Mouse (Mus musculus) midbrain, postnatal 0 days (tissue): ENCODE data around the gene Lrrc8c. TPM values are rescaled to one million over a fixed set of nuclear protein-coding genes. Genes with fewer than 3 reads are reported as not detected.

Source experiments
- ATAC-seq: fragments of 200-750 bp; cut with Nextera tagmentation; 2 replicates; pipeline ENCODE4 v1.8.0; 2017; ENCODE audit warnings: moderate number of reproducible peaks, mild to moderate bottlenecking, moderate TSS enrichment, moderate library complexity; ENCODE audit not compliant: low FRiP score
- DNase-seq: peaks from one replicate; pipeline ENCODE4 v3.0.0-alpha.2; 2015; ENCODE audit warnings: low spot score
- H3K27ac ChIP-seq: fragments of 300-500 bp; sonication (generic); 2 replicates; pipeline ENCODE4 v1.5.1; 2014; ENCODE audit warnings: low read depth, mild to moderate bottlenecking, low read length, mixed read lengths
- H3K27me3 ChIP-seq: fragments of 300-500 bp; sonication (generic); 2 replicates; pipeline ENCODE4 v1.6.1; 2014; ENCODE audit warnings: low read length, control low read depth, mixed read lengths; ENCODE audit not compliant: insufficient read depth
- H3K36me3 ChIP-seq: fragments of 300-500 bp; sonication (generic); 2 replicates; pipeline ENCODE4 v1.6.1; 2014; ENCODE audit warnings: low read length, control low read depth, mixed read lengths; ENCODE audit not compliant: insufficient read depth
- H3K4me1 ChIP-seq: fragments of 300-500 bp; sonication (generic); 2 replicates; pipeline ENCODE4 v1.6.1; 2014; ENCODE audit warnings: mild to moderate bottlenecking, control low read depth, antibody characterized with exemption, low read length, mixed read lengths; ENCODE audit not compliant: insufficient read depth
- H3K4me2 ChIP-seq: fragments of 300-500 bp; sonication (generic); 2 replicates; pipeline ENCODE4 v1.6.1; 2014; ENCODE audit warnings: low read depth, mild to moderate bottlenecking, low read length, mixed read lengths; ENCODE audit not compliant: poor library complexity, severe bottlenecking
- H3K4me3 ChIP-seq: fragments of 300-500 bp; sonication (generic); 2 replicates; pipeline ENCODE4 v1.5.1; 2014; ENCODE audit warnings: low read depth, mild to moderate bottlenecking, low read length, moderate library complexity
- H3K9ac ChIP-seq: fragments of 300-500 bp; sonication (generic); replicated peaks from 2 replicates; pipeline ENCODE4 v1.6.1; 2014; ENCODE audit warnings: mild to moderate bottlenecking, low read length, moderate library complexity, mixed read lengths; ENCODE audit not compliant: poor library complexity, severe bottlenecking
- H3K9me3 ChIP-seq: fragments of 300-500 bp; sonication (generic); 2 replicates; pipeline ENCODE4 v1.6.1; 2016; ENCODE audit warnings: low read length, control low read depth
- CTCF ChIP-seq: IDR thresholded peaks from 2 replicates; pipeline ENCODE4 v1.5.1; 2016; ENCODE audit warnings: antibody characterized with exemption, mild to moderate bottlenecking
- WGBS: fragments of 180-500 bp; shearing (Covaris S2); extraction: QIAGEN DNeasy Blood & Tissue Kit; methylation state at CpG from one replicate; pipeline ENCODE4 v1.1.7; 2014; 5-methylcytosine and 5-hydroxymethylcytosine counted together
- polyA plus RNA-seq: library from polyadenylated mRNA; unstranded; fragments of >200 nt; fragmentation: Nextera tagmentation; extraction: Ambion mirVana; gene quantifications from 2 replicates; pipeline ENCODE4 v1.2.1, GENCODE M21; 2015
- total RNA-seq: library from RNA; depleted of rRNA; stranded (reverse); fragments of >200 nt; gene quantifications from 2 replicates; pipeline ENCODE4 v1.2.3, GENCODE M21; 2014

Gene Lrrc8c
- total and polyA plus RNA-seq, 2 experiments from 2014 or later: 11.6 to 14.7 TPM

DNA sequence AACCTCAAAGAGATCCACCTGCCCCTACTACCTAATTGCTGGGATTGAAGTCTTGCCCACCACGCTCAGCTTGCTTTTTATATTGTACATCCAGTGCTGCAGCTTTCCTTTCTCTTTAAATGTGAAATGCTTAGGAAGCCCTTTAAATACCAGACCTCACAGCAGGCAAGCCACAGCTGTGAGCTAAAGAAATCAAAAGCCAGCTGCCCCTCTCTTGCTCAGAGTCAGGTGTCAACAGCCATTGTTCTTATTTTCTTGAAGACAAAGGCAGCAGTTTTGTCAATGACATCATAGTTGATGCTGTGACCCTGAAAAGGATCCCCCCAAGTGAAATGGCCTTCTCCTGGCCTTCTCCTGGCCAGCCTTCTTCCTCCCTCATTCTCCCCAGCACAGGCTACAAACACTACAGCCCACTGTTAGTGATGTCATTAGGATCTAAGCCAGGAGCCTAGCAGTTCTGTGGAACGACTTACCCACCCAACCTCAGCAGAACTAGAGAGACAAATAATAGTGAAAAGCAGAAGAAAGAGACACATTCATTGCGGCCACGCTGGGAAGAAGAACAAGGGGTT is 20.7 kb upstream of the Lrrc8c start:
- Histone ChIP-seq H3K27ac (0 out of 2 replicates have a peak overlapping the region, but pooled peaks have one; percentile 6), H3K4me2 (no peak overlapping the region), H3K4me1 (peaks cover 15% of the 10 kb centered on the region; the same call in 1 of the 2 replicates), H3K36me3 (no peaks in the 10 kb centered on the region), H3K27me3 (no peaks in the 10 kb centered on the region), H3K9me3 (no peaks in the 10 kb centered on the region), H3K4me3 (no peak overlapping the region), H3K9ac (no peak overlapping the region)
- TF ChIP-seq CTCF: no peak
- ATAC-seq: no peak
- WGBS: 40% methylated on average over 4 of the region's 4 CpGs
- DNase-seq: peak; percentile 17

DNA sequence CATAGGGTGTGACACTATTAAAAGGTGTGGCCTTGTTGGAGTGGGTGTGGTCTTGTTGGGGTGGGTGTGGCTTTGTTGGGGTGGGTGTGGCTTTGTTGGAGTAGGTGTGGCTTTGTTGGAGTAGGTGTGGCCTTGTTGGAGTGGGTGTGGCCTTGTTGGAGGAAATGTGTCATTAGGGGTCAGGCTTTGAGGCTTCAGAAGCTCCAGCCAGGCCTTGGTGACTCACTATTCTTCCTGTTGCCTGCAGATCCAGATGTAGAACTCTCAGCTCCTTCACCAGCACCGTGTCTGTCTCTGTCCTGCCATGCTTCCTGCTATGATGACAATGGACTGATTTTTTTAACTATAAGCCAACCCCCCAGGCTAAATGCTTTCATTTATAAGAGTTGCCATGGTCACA is 19.8 kb upstream of the Lrrc8c start:
- no peaks in the 10 kb centered on the region for H3K27me3 ChIP-seq
- no peaks in the 10 kb centered on the region for H3K9me3 ChIP-seq
- H3K9ac ChIP-seq: no peak overlapping the region
- DNase-seq: no peak
- no peak overlapping the region for H3K4me3 ChIP-seq
- no peak overlapping the region for H3K4me2 ChIP-seq
- no peak for TF ChIP-seq CTCF
- H3K36me3 ChIP-seq: no peaks in the 10 kb centered on the region
- peaks cover 8% of the 10 kb centered on the region; the same call in 1 of the 2 replicates for H3K4me1 ChIP-seq
- H3K27ac ChIP-seq: no peak overlapping the region
- WGBS: 9% methylated on average over 1 of the region's 1 CpGs
- ATAC-seq: no peak

DNA sequence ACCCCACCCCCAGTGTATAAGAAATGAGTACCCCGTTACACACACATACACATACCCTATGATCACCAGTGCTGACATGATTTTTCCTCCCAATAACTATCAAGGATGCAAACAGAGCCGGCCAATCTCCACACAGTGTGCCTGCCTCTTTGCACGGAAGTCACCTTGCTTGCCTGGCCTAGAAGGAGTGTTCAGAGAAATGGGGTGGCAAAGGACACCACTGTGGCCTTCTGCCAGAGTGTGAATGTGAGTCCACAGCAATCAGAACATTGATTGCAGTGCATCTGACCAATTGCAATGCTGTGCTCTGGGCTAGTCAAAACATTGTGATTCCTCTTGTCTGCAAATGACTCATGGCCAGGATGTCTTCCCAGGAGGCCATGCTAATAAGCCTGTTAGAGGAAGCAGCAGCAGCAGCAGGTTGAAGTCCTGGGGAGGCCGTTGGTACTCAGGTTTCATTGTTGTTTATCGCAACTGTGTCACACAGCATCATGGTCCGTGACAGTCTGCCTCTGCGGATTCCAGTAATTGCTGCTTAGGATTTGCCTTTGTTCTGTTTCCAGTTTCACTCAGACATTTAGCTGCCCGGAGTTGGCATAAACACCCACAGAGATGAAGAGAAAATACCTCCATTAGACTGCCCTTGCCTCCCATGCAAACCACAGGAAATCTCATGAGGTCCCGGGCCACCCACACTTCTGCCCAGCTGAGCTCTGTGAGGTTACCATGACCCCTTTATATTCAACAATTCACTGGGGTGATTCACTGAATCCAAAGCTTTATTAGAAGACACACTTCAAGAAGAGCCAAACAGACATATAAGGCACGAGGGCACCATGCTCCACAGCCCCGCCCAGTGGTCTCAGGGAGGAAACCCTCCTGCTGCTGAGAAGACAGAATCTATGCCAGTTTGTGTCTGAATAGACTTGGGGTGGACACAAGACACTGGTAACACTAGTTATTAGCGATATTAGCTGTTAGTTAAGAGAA is 18.8 kb upstream of the Lrrc8c start:
- Histone ChIP-seq H3K9me3 (no peaks in the 10 kb centered on the region), H3K27me3 (no peaks in the 10 kb centered on the region), H3K4me2 (no peak overlapping the region), H3K4me1 (peaks cover 5% of the 10 kb centered on the region; the same call in 1 of the 2 replicates), H3K36me3 (no peaks in the 10 kb centered on the region), H3K4me3 (no peak overlapping the region), H3K9ac (no peak overlapping the region), H3K27ac (no peak overlapping the region)
- DNase-seq (peak; percentile 44), ATAC-seq (peak; percentile 36; the same call in 1 of the 2 replicates)
- peak; percentile 47 for TF ChIP-seq CTCF
- 39% methylated on average over 12 of the region's 12 CpGs for WGBS

DNA sequence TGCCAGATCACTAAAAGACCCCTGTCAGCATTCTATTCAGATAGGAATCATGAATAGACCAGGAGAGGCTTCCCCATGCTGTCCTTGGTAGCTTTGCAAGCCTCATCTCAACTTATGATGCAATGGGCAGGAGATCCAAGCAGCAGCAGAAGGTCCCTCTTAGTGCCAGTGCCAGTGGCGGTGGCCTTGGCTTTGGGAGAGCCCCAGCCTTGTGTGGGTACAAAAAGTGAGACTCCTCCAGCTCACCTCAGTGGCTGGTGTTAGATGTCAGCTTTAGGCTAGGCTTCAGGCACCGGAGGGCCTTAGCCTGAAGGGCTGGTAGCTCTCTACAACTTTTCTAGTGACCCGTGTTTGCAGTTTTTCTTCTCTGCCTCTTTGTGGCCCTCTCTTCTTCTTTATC is 18.1 kb upstream of the Lrrc8c start:
- TF ChIP-seq CTCF: no peak
- Histone ChIP-seq H3K9me3 (no peaks in the 10 kb centered on the region), H3K4me2 (no peak overlapping the region), H3K27me3 (no peaks in the 10 kb centered on the region), H3K27ac (no peak overlapping the region), H3K36me3 (no peaks in the 10 kb centered on the region), H3K4me1 (no peaks in the 10 kb centered on the region), H3K4me3 (no peak overlapping the region), H3K9ac (no peak overlapping the region)
- ATAC-seq: no peak
- DNase-seq: no peak
- 84% methylated on average over 3 of the region's 3 CpGs for WGBS

DNA sequence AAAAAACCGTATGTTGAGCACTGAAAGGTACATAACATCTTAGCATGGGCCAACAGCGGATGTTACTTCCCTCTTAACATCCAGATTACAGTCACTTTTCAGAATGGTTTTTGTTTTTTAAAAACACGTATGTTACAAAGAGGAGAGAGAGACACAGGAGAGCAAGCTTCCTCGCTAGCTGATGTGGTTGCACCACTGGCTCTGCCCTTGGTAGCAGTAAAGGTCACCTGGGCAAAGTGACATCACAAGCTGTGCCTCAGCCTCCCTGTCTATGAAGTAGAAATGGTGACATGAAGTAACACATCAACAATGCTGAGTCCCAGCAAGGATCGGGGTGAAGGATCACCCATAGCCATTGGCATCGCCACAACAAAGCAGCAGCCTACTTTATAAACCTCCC is 10.4 kb upstream of the Lrrc8c start:
- H3K27ac ChIP-seq: no peak overlapping the region
- no peak overlapping the region for H3K4me2 ChIP-seq
- H3K9me3 ChIP-seq: no peaks in the 10 kb centered on the region
- 93% methylated on average over 6 of the region's 6 CpGs for WGBS
- H3K4me3 ChIP-seq: no peak overlapping the region
- H3K36me3 ChIP-seq: no peaks in the 10 kb centered on the region
- H3K9ac ChIP-seq: no peak overlapping the region
- no peaks in the 10 kb centered on the region for H3K4me1 ChIP-seq
- H3K27me3 ChIP-seq: no peaks in the 10 kb centered on the region
- no peak for TF ChIP-seq CTCF
- DNase-seq: no peak
- ATAC-seq: no peak

DNA sequence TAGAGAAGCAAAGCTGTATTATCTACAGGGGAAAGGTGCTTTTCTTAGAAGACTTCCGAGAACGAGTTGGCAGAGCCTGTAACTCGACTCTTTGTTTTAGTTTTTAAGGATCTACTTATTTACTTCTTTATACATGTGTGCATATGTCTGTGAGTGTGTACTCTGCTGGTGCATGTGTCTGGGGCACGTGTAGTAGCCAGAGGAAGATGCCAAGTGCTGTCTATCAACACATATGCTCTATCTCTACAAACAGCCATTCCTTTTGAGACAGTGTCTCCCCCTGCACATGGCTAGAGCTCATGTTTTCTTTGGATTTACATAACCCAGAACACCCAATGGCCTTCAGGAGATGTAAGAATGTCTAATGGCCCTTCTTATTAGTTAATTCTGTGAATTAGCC is 6.9 kb upstream of the Lrrc8c start:
- WGBS: 73% methylated on average over 4 of the region's 4 CpGs
- Histone ChIP-seq H3K27ac (no peak overlapping the region), H3K36me3 (no peaks in the 10 kb centered on the region), H3K4me1 (no peaks in the 10 kb centered on the region), H3K4me2 (no peak overlapping the region), H3K9me3 (no peaks in the 10 kb centered on the region), H3K9ac (no peak overlapping the region), H3K4me3 (no peak overlapping the region), H3K27me3 (no peaks in the 10 kb centered on the region)
- DNase-seq (no peak), ATAC-seq (no peak)
- no peak for TF ChIP-seq CTCF
